Mouse (Mus musculus): ENCODE data around the gene Ak4. TPM values are rescaled to one million over a fixed set of nuclear protein-coding genes. Genes with fewer than 3 reads are reported as not detected.

Ak4 gene
- polyA plus RNA-seq (2015; fragmentation: Nextera tagmentation; extraction: Ambion mirVana), result 4.2 and 7.0 TPM in 2 replicates

GRCm38 (mm10) chr4:101419151-101419910, at the start of gene Ak4:
Gene Ak4 (plus strand): TSS chr4:101419277.

GRCm38 (mm10) chr4:101496534-101497237, 77.6 kb downstream of the Ak4 start, which contains the start of gene Dnajc6:
Gene Dnajc6 (plus strand): TSS chr4:101496648.

Other genes starting within 250 kb of the Ak4 start
- 55.7 and 57.7 TPM in 2 replicates for gene Jak1, start 154.0 kb upstream of the Ak4 start, polyA plus RNA-seq (2015; fragmentation: Nextera tagmentation; extraction: Ambion mirVana)
- 1.9 and 2.1 TPM in 2 replicates for gene Dnajc6, start 77.4 kb downstream of the Ak4 start, polyA plus RNA-seq (2015; fragmentation: Nextera tagmentation; extraction: Ambion mirVana)
- gene Leprot, start 228.4 kb downstream of the Ak4 start, polyA plus RNA-seq (2015; fragmentation: Nextera tagmentation; extraction: Ambion mirVana), result 111 and 114 TPM in 2 replicates

Measured in urinary bladder, postnatal 0 days (tissue).